Mouse (Mus musculus) liver, embryonic 13.5 days (tissue): Measurements from ENCODE around the gene Robo1. TPM values are rescaled to one million over a fixed set of nuclear protein-coding genes. Genes with fewer than 3 reads are reported as not detected.
"Not testable (repeated sequence)": the region's sequence is repeated elsewhere in the genome, so short reads cannot be mapped to it uniquely, and the experiment has no call there.

Experiments used
- ATAC-seq: fragments of 200-750 bp; cut with Nextera tagmentation; 2 replicates; pipeline ENCODE4 v1.8.0; 2017; ENCODE audit warnings: low read depth, mild to moderate bottlenecking, moderate number of reproducible peaks, moderate library complexity
- DNase-seq: peaks from one replicate; pipeline ENCODE4 v3.0.0; 2022
- H3K27ac ChIP-seq: fragments of 300-500 bp; sonication (generic); 2 replicates; pipeline ENCODE4 v1.5.1; 2015; ENCODE audit warnings: moderate library complexity, mild to moderate bottlenecking, inconsistent platforms
- H3K27me3 ChIP-seq: fragments of 300-500 bp; sonication (generic); 2 replicates; pipeline ENCODE4 v1.6.1; 2015; ENCODE audit warnings: mild to moderate bottlenecking, inconsistent platforms
- H3K36me3 ChIP-seq: fragments of 300-500 bp; sonication (generic); 2 replicates; pipeline ENCODE4 v1.6.1; 2015; ENCODE audit warnings: mild to moderate bottlenecking, inconsistent platforms
- H3K4me1 ChIP-seq: fragments of 300-500 bp; sonication (generic); replicated peaks from 2 replicates; pipeline ENCODE4 v1.6.1; 2015; ENCODE audit warnings: inconsistent platforms
- H3K4me2 ChIP-seq: fragments of 300-500 bp; sonication (generic); 2 replicates; pipeline ENCODE4 v1.6.1; 2015; ENCODE audit warnings: inconsistent platforms, mild to moderate bottlenecking, moderate library complexity
- H3K4me3 ChIP-seq: fragments of 300-500 bp; sonication (generic); replicated peaks from 2 replicates; pipeline ENCODE4 v1.5.1; 2015; ENCODE audit warnings: mild to moderate bottlenecking, inconsistent platforms
- H3K9ac ChIP-seq: fragments of 300-500 bp; sonication (generic); 2 replicates; pipeline ENCODE4 v1.6.1; 2015; ENCODE audit warnings: mild to moderate bottlenecking, inconsistent platforms
- H3K9me3 ChIP-seq: fragments of 300-500 bp; sonication (generic); replicated peaks from 2 replicates; pipeline ENCODE4 v1.6.1; 2016; ENCODE audit warnings: inconsistent platforms
- WGBS: fragments of 180-500 bp; shearing (Covaris S2); methylation state at CpG from one replicate; pipeline ENCODE4 v1.1.7; 2015; ENCODE audit not compliant: insufficient replicate concordance; 5-methylcytosine and 5-hydroxymethylcytosine counted together
- polyA plus RNA-seq: library from polyadenylated mRNA; unstranded; fragments of >200 nt; fragmentation: Nextera tagmentation; extraction: Ambion mirVana; gene quantifications from 2 replicates; pipeline ENCODE4 v1.2.1, GENCODE M21; 2015

Gene Robo1
- polyA plus RNA-seq, 1 experiment from 2014 or later = 3.9 TPM

DNA sequence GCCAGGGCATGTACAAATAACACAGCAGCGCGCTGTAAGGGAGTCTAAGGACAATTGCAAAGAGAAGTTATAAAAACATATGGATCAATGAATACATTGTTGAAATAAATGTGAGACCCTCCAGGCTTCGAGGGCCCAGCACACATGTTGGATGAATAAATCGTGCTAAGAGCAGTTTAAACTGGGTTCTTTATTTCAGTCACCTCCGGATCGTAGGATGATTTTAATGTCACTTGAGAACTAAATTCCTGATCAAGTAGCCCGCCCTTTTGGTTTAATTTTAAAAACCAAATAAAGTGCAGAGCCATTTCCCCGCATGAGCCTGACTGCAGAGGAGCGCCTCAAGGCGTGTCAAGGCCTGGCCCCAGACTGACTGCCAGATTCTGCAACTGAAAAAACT, 150.5 kb downstream of the Robo1 start:
- Histone ChIP-seq H3K27ac (no peak overlapping the region), H3K4me1 (no peaks in the 10 kb centered on the region), H3K27me3 (no peaks in the 10 kb centered on the region), H3K36me3 (no peaks in the 10 kb centered on the region), H3K9me3 (no peaks in the 10 kb centered on the region), H3K4me2 (no peak overlapping the region), H3K9ac (no peak overlapping the region), H3K4me3 (no peak overlapping the region)
- DNase-seq (no peak), ATAC-seq (no peak)
- 63% methylated on average over 10 of the region's 10 CpGs for WGBS

DNA sequence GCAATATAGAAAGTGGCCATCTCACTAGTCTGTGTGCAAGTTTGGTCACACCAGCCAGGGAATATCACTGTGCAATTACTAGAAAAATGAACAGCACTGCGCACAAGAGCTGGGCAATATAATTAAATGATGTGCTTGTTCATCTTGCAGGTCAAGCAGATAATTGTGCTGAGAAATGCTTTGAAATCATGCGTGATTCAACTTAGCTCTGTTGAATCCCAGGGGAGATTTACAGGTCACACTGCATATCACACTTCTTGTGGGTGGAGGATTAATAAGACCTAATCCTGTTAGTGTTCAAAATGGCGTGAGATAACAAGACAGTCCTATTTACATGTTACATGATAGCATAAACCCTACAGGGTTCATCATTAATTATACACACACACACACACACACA, 157.6 kb downstream of the Robo1 start:
- DNase-seq (no peak), ATAC-seq (no peak)
- no peak overlapping the region for H3K27ac ChIP-seq
- no peak overlapping the region for H3K9ac ChIP-seq
- no peak overlapping the region for H3K4me3 ChIP-seq
- H3K4me1 ChIP-seq = no peaks in the 10 kb centered on the region
- 67% methylated on average over 3 of the region's 3 CpGs for WGBS
- no peaks in the 10 kb centered on the region for H3K36me3 ChIP-seq
- no peaks in the 10 kb centered on the region for H3K9me3 ChIP-seq
- H3K4me2 ChIP-seq = no peak overlapping the region
- no peaks in the 10 kb centered on the region for H3K27me3 ChIP-seq

DNA sequence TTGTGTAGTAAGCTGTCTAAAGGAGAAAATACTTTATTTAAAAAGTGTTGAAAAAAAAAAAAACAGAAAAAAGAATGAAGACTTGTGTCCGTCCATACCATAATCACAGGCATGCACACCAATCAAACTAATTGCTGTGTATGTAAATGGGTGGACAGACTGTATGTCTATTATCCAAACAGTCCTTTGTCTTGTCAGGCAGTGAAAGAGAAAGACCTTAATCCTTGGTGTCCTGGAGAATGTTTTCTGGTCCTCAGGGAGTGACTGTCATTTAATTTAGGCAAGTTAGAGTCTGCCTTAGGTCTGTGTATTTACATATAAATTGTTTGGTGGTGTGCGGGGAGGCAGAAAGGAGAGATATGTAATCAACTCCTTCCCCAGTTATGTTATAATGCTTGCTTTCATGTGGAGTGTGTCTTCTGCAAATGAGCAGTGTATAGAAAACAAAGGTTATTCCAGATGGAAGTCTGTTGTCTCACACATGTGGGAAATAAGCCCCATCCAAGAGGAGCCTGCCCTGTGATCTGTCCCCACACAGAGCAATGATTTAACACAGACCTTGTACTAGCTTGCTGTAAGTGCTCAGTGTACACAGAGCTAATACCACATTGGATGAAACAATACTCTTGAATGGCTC, 162.0 kb downstream of the Robo1 start:
- no peak overlapping the region for H3K4me2 ChIP-seq
- H3K27ac ChIP-seq = no peak overlapping the region
- no peak overlapping the region for H3K9ac ChIP-seq
- no peaks in the 10 kb centered on the region for H3K27me3 ChIP-seq
- DNase-seq (no peak), ATAC-seq (no peak)
- WGBS = 61% methylated on average over 2 of the region's 2 CpGs
- H3K4me1 ChIP-seq = no peaks in the 10 kb centered on the region
- H3K4me3 ChIP-seq = no peak overlapping the region
- H3K9me3 ChIP-seq = no peaks in the 10 kb centered on the region
- no peaks in the 10 kb centered on the region for H3K36me3 ChIP-seq

DNA sequence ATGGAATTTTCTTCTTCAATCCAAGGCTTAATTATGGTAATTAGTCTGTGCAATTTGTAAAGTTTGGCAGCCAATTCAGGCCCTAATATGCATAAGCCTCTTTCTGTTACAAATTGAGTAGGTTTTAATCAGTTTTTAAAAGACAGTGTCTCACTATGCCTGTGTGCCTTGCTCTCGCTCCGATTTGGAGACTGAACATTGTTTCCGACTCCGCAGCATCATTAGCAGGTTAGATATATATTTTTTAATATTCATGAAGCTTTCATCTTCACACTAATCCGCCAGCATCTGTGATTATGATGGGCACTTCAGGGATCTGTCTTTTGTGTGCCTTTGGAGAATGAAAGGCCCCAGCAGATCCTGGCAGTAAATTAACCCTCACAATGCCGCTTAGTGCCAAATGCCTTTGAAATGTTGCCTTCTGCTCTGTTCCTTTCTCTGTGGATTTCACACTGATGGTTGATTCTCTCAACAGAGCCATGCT, 202.7 kb downstream of the Robo1 start:
- ATAC-seq = no peak
- Histone ChIP-seq H3K36me3 (no peaks in the 10 kb centered on the region), H3K27me3 (no peaks in the 10 kb centered on the region), H3K27ac (no peak overlapping the region), H3K4me3 (no peak overlapping the region), H3K9me3 (no peaks in the 10 kb centered on the region), H3K9ac (no peak overlapping the region), H3K4me2 (no peak overlapping the region), H3K4me1 (no peaks in the 10 kb centered on the region)
- WGBS = 66% methylated on average over 6 of the region's 6 CpGs
- DNase-seq = no peak

DNA sequence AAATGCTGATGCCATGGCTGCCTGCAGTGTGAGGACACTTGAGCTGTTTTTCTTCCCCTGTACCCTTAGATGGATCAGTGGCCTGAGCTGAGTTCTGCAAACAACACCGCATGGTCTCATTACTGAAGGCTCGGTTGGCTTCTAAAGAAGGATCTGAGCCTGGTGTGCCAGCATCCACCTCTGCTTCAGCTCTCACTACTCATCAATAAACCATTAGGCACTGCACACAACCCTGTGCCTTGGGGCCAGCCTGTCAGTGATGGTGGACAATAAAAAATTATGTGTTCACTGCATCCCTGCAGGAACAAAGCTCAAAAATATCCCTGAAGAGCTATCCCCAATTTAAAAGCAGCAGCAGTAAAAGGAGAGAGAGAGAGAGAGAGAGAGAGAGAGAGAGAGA, 223.2 kb downstream of the Robo1 start:
- WGBS = 75% methylated on average over 2 of the region's 2 CpGs
- no peak overlapping the region for H3K4me2 ChIP-seq
- no peak overlapping the region for H3K9ac ChIP-seq
- no peaks in the 10 kb centered on the region for H3K36me3 ChIP-seq
- ATAC-seq (no peak), DNase-seq (no peak)
- H3K27me3 ChIP-seq = no peaks in the 10 kb centered on the region
- H3K4me1 ChIP-seq = no peaks in the 10 kb centered on the region
- H3K9me3 ChIP-seq = 0 out of 2 replicates have a peak, but pooled peaks cover 2% of the 10 kb centered on the region
- no peak overlapping the region for H3K27ac ChIP-seq
- no peak overlapping the region for H3K4me3 ChIP-seq

DNA sequence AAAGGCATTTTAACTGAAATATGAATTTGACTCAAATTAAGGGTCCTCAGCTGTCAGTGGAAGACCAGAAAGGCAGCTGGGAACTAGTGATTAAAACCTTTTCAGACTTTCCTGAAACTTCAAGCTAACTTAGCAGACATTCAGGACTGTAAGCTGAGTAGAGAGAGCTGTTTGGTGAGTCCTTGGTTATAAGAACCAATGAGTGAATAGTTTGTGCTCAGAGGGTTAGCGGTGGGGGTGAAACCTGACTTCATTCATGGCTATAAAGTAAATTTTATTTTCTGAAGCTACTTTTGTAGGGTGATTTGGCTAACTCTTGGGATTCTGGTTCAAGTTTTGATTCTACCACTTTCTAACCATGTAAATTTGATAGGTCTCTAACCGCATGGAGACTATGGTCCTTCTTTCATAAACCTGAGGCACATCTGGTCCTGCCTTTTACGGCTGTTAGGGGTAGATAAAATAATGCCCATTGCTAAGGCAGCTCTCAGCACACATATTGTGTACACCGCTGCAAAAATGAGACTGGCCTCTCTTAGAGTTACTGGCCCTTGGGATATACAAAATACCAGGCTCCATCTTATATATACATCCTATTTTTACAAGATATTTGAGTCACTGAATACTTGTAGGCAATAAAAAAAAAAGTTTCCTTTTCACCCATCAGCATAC, 225.9 kb downstream of the Robo1 start:
- DNase-seq (no peak), ATAC-seq (no peak)
- no peaks in the 10 kb centered on the region for H3K36me3 ChIP-seq
- WGBS = 74% methylated on average over 4 of the region's 4 CpGs
- H3K9me3 ChIP-seq = 0 out of 2 replicates have a peak, but pooled peaks cover 2% of the 10 kb centered on the region
- H3K27ac ChIP-seq = no peak overlapping the region
- no peak overlapping the region for H3K9ac ChIP-seq
- H3K4me3 ChIP-seq = no peak overlapping the region
- H3K4me2 ChIP-seq = no peak overlapping the region
- no peaks in the 10 kb centered on the region for H3K27me3 ChIP-seq
- no peaks in the 10 kb centered on the region for H3K4me1 ChIP-seq

DNA sequence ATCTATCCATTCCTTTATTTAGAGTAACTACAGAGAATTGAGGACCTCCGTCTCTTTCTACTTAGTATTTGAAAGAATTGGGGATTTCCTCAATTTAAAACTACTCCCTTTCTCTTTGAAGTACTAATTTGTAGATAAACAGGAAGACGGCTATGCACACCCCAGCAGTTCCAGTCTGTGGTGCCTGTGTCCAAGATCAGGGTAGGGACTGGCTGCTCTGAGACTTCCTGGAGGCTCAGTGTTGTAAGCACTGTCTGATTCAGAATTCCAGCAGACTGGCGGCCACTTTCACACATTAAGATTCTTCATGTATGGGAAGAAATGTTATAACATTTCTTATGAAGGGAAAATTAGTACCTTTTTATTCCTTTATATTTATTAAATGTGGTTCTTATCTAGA, 230.1 kb downstream of the Robo1 start:
- H3K27ac ChIP-seq = no peak overlapping the region
- no peak overlapping the region for H3K9ac ChIP-seq
- 51% methylated on average over 3 of the region's 3 CpGs for WGBS
- H3K4me3 ChIP-seq = no peak overlapping the region
- H3K27me3 ChIP-seq = no peaks in the 10 kb centered on the region
- no peak overlapping the region for H3K4me2 ChIP-seq
- H3K9me3 ChIP-seq = no peaks in the 10 kb centered on the region
- DNase-seq (no peak), ATAC-seq (no peak)
- no peaks in the 10 kb centered on the region for H3K36me3 ChIP-seq
- H3K4me1 ChIP-seq = no peaks in the 10 kb centered on the region

DNA sequence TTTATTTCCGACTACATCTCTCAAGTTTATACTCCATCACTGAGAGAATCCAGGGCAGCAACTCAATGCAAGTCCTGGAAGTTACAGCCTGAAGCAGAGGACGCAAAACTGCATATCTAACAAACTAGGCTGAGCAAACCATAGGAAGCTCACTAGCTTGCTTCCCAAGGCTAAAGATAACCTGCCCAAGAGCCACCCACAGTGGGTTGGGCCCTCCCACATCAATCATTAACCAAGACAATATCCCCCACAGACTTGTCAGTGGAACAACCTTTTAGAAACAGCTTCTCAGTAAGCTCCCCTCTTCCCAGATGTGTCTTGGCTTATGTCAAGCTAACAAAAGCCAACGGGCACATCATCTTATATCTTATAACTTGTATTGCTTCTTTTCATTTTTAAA, 235.8 kb downstream of the Robo1 start:
- DNase-seq (no peak), ATAC-seq (no peak)
- H3K4me1 ChIP-seq = no peaks in the 10 kb centered on the region
- no peak overlapping the region for H3K27ac ChIP-seq
- H3K9ac ChIP-seq = no peak overlapping the region
- H3K9me3 ChIP-seq = no peaks in the 10 kb centered on the region
- H3K4me3 ChIP-seq = no peak overlapping the region
- 44% methylated on average over 3 of the region's 3 CpGs for WGBS
- H3K27me3 ChIP-seq = no peaks in the 10 kb centered on the region
- no peaks in the 10 kb centered on the region for H3K36me3 ChIP-seq
- H3K4me2 ChIP-seq = no peak overlapping the region

DNA sequence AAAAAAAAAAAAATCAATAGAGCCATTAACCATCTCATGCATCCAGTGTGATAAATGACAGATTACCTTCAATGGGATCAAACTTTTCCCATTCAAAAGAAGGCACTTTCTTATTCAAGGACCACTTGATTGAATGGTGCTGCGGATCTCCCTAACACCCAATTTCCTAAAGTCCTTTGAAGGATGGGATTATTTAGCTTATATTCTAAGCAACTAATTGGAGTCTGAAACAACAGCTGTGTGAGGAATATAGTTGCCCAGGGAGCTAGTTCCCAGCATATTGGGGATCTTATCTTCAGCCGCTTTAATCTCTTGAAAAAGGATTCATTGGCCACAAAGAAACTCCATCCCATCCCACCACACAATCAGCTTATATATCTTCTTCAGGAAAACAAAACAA, 236.8 kb downstream of the Robo1 start:
- Histone ChIP-seq H3K4me3 (no peak overlapping the region), H3K27me3 (no peaks in the 10 kb centered on the region), H3K27ac (no peak overlapping the region), H3K4me2 (no peak overlapping the region), H3K9ac (no peak overlapping the region), H3K9me3 (no peaks in the 10 kb centered on the region), H3K36me3 (no peaks in the 10 kb centered on the region), H3K4me1 (no peaks in the 10 kb centered on the region)
- WGBS = 63% methylated on average over 2 of the region's 2 CpGs
- DNase-seq (no peak), ATAC-seq (no peak)

DNA sequence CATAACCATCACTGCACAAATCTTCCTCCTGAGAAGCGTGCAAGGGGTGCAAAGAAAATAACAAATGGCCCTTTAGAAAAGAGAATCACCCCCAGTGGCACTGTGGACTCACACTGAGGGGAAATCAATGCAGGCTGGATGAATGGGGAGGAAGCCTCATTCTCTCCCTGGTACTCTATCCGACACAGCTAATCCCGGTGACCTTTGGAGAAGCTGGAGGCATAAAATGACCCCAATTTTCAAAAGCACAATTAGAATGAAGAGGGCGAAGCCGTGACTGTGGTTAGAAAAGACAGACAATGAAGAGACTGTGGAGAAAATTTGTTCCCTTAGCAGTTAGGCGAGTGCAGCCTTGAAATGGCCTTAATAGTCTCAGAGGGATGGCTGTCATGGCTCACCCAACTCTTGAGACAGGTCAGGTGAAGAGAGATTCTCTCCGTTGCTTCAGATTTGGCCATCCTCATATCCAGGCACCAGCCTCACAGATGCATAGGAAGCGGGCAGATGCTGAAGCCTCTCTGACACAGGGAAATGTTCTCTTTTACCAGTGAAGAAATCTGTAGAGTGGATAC, 243.7 kb downstream of the Robo1 start:
- Histone ChIP-seq H3K4me1 (no peaks in the 10 kb centered on the region), H3K27ac (no peak overlapping the region), H3K4me2 (no peak overlapping the region), H3K4me3 (no peak overlapping the region), H3K9me3 (no peaks in the 10 kb centered on the region), H3K27me3 (no peaks in the 10 kb centered on the region), H3K36me3 (no peaks in the 10 kb centered on the region), H3K9ac (no peak overlapping the region)
- ATAC-seq (no peak), DNase-seq (no peak)
- WGBS = 60% methylated on average over 8 of the region's 8 CpGs

DNA sequence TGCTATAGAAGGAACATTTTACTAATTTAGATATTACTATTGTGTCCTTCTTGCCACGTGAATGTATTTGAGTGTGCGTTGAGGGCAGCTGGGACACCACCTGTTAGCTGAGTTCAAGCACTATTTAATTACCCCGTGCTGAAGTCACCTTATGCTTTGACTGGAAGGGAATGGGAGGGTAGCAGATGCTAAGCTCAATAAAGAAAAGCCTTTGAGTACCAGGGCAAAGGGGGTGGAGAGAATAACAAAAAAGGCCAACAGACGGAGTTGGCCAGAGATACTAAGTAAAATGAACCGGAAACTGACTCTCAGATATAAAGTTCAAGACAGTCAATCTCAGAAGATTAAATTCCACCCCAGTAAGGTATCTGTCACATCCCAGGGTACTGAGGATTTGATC, 245.6 kb downstream of the Robo1 start:
- Histone ChIP-seq H3K4me1 (no peaks in the 10 kb centered on the region), H3K27ac (no peak overlapping the region), H3K4me2 (no peak overlapping the region), H3K9ac (no peak overlapping the region), H3K36me3 (no peaks in the 10 kb centered on the region), H3K27me3 (no peaks in the 10 kb centered on the region), H3K4me3 (no peak overlapping the region), H3K9me3 (no peaks in the 10 kb centered on the region)
- DNase-seq (no peak), ATAC-seq (no peak)
- 61% methylated on average over 5 of the region's 5 CpGs for WGBS

DNA sequence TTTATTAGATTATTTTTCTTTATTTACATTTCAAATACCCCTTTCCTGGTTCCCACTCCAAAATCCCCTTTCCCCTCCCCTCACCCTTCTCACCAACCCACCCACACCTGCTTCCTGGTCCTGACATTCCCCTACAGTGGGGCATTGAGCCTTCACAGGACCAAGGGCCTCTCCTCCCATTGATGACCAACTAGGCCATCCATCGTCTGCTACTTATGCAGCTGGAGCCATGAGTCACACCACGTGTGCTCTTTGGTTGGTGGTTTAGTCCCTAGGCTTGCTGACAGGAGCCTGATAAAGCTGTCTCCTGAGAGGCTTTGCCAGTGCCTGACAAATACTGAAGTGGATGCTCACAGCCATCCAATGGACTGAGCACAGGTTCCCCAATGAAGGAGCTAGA, 254.0 kb downstream of the Robo1 start:
- not testable (repeated sequence) for H3K4me2 ChIP-seq, H3K4me3 ChIP-seq, H3K27ac ChIP-seq, DNase-seq, H3K9ac ChIP-seq, ATAC-seq, H3K4me1 ChIP-seq, H3K36me3 ChIP-seq, H3K27me3 ChIP-seq, H3K9me3 ChIP-seq
- WGBS = 48% methylated on average over 2 of the region's 2 CpGs
